Mouse (Mus musculus): ENCODE data around the gene Ndufb4.

Ndufb4 gene

GRCm38 (mm10) chr16:37635095-37635494 is 19.2 kb downstream of the Ndufb4 start:
- DNase-seq (ENCODE audit: low read depth): no peak

GRCm38 (mm10) chr16:37634578-37634977 is 19.7 kb downstream of the Ndufb4 start:
- no peak for DNase-seq (ENCODE audit: low read depth)

- no peak for DNase-seq (ENCODE audit: low read depth)
These were observed 25.2 kb downstream of the Ndufb4 start for GRCm38 (mm10) chr16:37629011-37629410.

GRCm38 (mm10) chr16:37628336-37628735 is 25.9 kb downstream of the Ndufb4 start:
- no peak for DNase-seq (ENCODE audit: low read depth)

GRCm38 (mm10) chr16:37626388-37626949 is 27.8 kb downstream of the Ndufb4 start:
- DNase-seq (ENCODE audit: low read depth): no peak

- DNase-seq (ENCODE audit: low read depth): no peak
These were observed 31.3 kb downstream of the Ndufb4 start for GRCm38 (mm10) chr16:37622919-37623318.

- no peak for DNase-seq (ENCODE audit: low read depth)
These were observed 31.9 kb downstream of the Ndufb4 start for GRCm38 (mm10) chr16:37622403-37622802.

- DNase-seq (ENCODE audit: low read depth): no peak
These were observed 36.6 kb downstream of the Ndufb4 start for GRCm38 (mm10) chr16:37617695-37618094.

GRCm38 (mm10) chr16:37616104-37616503 is 38.1 kb downstream of the Ndufb4 start:
- DNase-seq (ENCODE audit: low read depth): no peak

GRCm38 (mm10) chr16:37615429-37615828 is 38.8 kb downstream of the Ndufb4 start:
- no peak for DNase-seq (ENCODE audit: low read depth)

- DNase-seq (ENCODE audit: low read depth): no peak
These were observed 39.7 kb downstream of the Ndufb4 start for GRCm38 (mm10) chr16:37614540-37614939.

- DNase-seq (ENCODE audit: low read depth): no peak
These were observed 42.2 kb downstream of the Ndufb4 start for GRCm38 (mm10) chr16:37612013-37612412.

GRCm38 (mm10) chr16:37611072-37611471 is 43.2 kb downstream of the Ndufb4 start:
- DNase-seq (ENCODE audit: low read depth): no peak

GRCm38 (mm10) chr16:37610333-37610732 is 43.9 kb downstream of the Ndufb4 start:
- DNase-seq (ENCODE audit: low read depth): no peak

GRCm38 (mm10) chr16:37604243-37604642 is 50.0 kb downstream of the Ndufb4 start:
- DNase-seq (ENCODE audit: low read depth): no peak

- no peak for DNase-seq (ENCODE audit: low read depth)
These were observed 50.8 kb downstream of the Ndufb4 start for GRCm38 (mm10) chr16:37603431-37603830.

GRCm38 (mm10) chr16:37599326-37599725 is 54.9 kb downstream of the Ndufb4 start:
- no peak for DNase-seq (ENCODE audit: low read depth)

- DNase-seq (ENCODE audit: low read depth): no peak
These were observed 55.8 kb downstream of the Ndufb4 start for GRCm38 (mm10) chr16:37598463-37598862.

- no peak for DNase-seq (ENCODE audit: low read depth)
These were observed 56.8 kb downstream of the Ndufb4 start for GRCm38 (mm10) chr16:37597412-37597811.

All from c-Kit-positive CD71-positive TER-119-negative erythroid progenitor cells, embryonic 14.5 days (primary cell).